Mouse (Mus musculus): Measurements from ENCODE around the gene Tmem200a. TPM values are rescaled to one million over a fixed set of nuclear protein-coding genes. Genes with fewer than 3 reads are reported as not detected.

Gene Tmem200a
- total and polyA plus RNA-seq, 3 experiments = not detected

- DNase-seq (ENCODE audit: extremely low read depth) = no peak
- Histone ChIP-seq H3K36me3 (replicated peaks in 1 of 2; ENCODE audit: control insufficient read depth in 1 of 2, insufficient read depth in 1 of 2, low read length in 1 of 2) (no peaks in the 10 kb centered on the region), H3K4me1 (ENCODE audit: control insufficient read depth in 1 of 2, insufficient read depth in 2 of 2) (no peaks in the 10 kb centered on the region), H3K27me3 (replicated peaks) (no peaks in the 10 kb centered on the region), H3K27ac (ENCODE audit: insufficient read depth, low read depth) (no peak overlapping the region), H3K9me3 (replicated peaks; ENCODE audit: low read length) (no peaks in the 10 kb centered on the region), H3K79me2 (replicated peaks; ENCODE audit: control insufficient read depth, extremely low read depth, insufficient read depth, poor library complexity, severe bottlenecking) (no peaks in the 10 kb centered on the region), H3K9ac (ENCODE audit: insufficient read depth, low read depth) (no peak overlapping the region), H3K4me2 (ENCODE audit: insufficient read depth, low read depth, poor library complexity, severe bottlenecking) (no peak overlapping the region), H3K4me3 (replicated peaks in 1 of 3; ENCODE audit: low read depth in 2 of 3, low read length in 2 of 3, poor library complexity in 1 of 3) (no peak overlapping the region)
- TF ChIP-seq JUN (IDR thresholded peaks at IDR 0.05; ENCODE audit: insufficient read depth, low read depth, low read length) (no peak), ZKSCAN1 (IDR thresholded peaks at IDR 0.05; ENCODE audit: borderline replicate concordance, low read depth, low read length) (no peak), CTCF (conservative IDR thresholded peaks at IDR 0.05 in 1 of 2, IDR thresholded peaks at IDR 0.05 in 1 of 2; ENCODE audit: low read depth in 2 of 2, low read length in 2 of 2) (no peak), NELFE (IDR thresholded peaks at IDR 0.05; ENCODE audit: low read depth, low read length) (no peak), MAZ (IDR thresholded peaks at IDR 0.05; ENCODE audit: low read depth, low read length) (no peak), TCF12 (IDR thresholded peaks at IDR 0.05; ENCODE audit: low read depth, low read length) (no peak), USF1 (IDR thresholded peaks at IDR 0.05; ENCODE audit: low read depth, low read length) (no peak), HCFC1 (IDR thresholded peaks at IDR 0.05; ENCODE audit: low read depth, low read length) (no peak), MAX (IDR thresholded peaks at IDR 0.05; ENCODE audit: low read length) (no peak), ELF1 (IDR thresholded peaks at IDR 0.05; ENCODE audit: low read depth, low read length) (no peak), IRF4 (IDR thresholded peaks at IDR 0.05; ENCODE audit: low read depth, low read length) (no peak)
- dilution Hi-C loops (cut with MboI; ENCODE audit: extremely low pct_ligation_motif_present, extremely low pct_unique_long_range_greater_than_20kb, low sequenced_read_pairs) = no loop called here
- in situ Hi-C loops (cut with MboI; ENCODE audit: low pct_ligation_motif_present, low pct_unique_long_range_greater_than_20kb, low sequenced_read_pairs) = no loop called here
Measured at GRCm38 (mm10) chr10:26051177-26051576, 27.7 kb downstream of the Tmem200a start.

GRCm38 (mm10) chr10:26034931-26035330 lies 43.9 kb downstream of the Tmem200a start:
- Histone ChIP-seq H3K4me1 (ENCODE audit: control insufficient read depth in 1 of 2, insufficient read depth in 2 of 2) (peaks cover 0 to 8% of the 10 kb centered on the region in 2 experiments; a peak in 2 of 4 replicates), H3K27ac (ENCODE audit: insufficient read depth, low read depth) (no peak overlapping the region), H3K79me2 (replicated peaks; ENCODE audit: control insufficient read depth, extremely low read depth, insufficient read depth, poor library complexity, severe bottlenecking) (no peaks in the 10 kb centered on the region), H3K9ac (ENCODE audit: insufficient read depth, low read depth) (no peak overlapping the region), H3K9me3 (replicated peaks; ENCODE audit: low read length) (no peaks in the 10 kb centered on the region), H3K4me3 (replicated peaks in 1 of 3; ENCODE audit: low read depth in 2 of 3, low read length in 2 of 3, poor library complexity in 1 of 3) (no peak overlapping the region), H3K4me2 (ENCODE audit: insufficient read depth, low read depth, poor library complexity, severe bottlenecking) (no peak overlapping the region), H3K36me3 (replicated peaks in 1 of 2; ENCODE audit: control insufficient read depth in 1 of 2, insufficient read depth in 1 of 2, low read length in 1 of 2) (no peaks in the 10 kb centered on the region), H3K27me3 (replicated peaks) (no peaks in the 10 kb centered on the region)
- TF ChIP-seq UBTF (IDR thresholded peaks at IDR 0.05; ENCODE audit: low read depth, low read length) (no peak), MXI1 (IDR thresholded peaks at IDR 0.05; ENCODE audit: low read depth, low read length) (no peak), JUN (IDR thresholded peaks at IDR 0.05; ENCODE audit: insufficient read depth, low read depth, low read length) (no peak), MAZ (IDR thresholded peaks at IDR 0.05; ENCODE audit: low read depth, low read length) (no peak), EP300 (IDR thresholded peaks at IDR 0.05; ENCODE audit: low read length) (no peak), POLR2AphosphoS2 (IDR thresholded peaks at IDR 0.05; ENCODE audit: low read depth, low read length) (no peak), ZC3H11A (IDR thresholded peaks at IDR 0.05; ENCODE audit: low read depth, low read length) (no peak), ELF1 (IDR thresholded peaks at IDR 0.05; ENCODE audit: low read depth, low read length) (no peak), BHLHE40 (IDR thresholded peaks at IDR 0.05; ENCODE audit: low read depth, low read length) (no peak), CTCF (conservative IDR thresholded peaks at IDR 0.05 in 1 of 2, IDR thresholded peaks at IDR 0.05 in 1 of 2; ENCODE audit: low read depth in 2 of 2, low read length in 2 of 2) (no peak), CHD1 (IDR thresholded peaks at IDR 0.05; ENCODE audit: low read depth, low read length) (no peak), POLR2A (IDR thresholded peaks at IDR 0.05; ENCODE audit: low read depth, low read length) (no peak), ZNF384 (IDR thresholded peaks at IDR 0.05; ENCODE audit: low read depth, low read length) (no peak), USF2 (conservative IDR thresholded peaks at IDR 0.05; ENCODE audit: low read depth, low read length) (no peak), ETS1 (conservative IDR thresholded peaks at IDR 0.05; ENCODE audit: low read depth, low read length) (no peak), E2F4 (IDR thresholded peaks at IDR 0.05; ENCODE audit: insufficient replicate concordance, low read depth, low read length) (no peak), KAT2A (IDR thresholded peaks at IDR 0.05; ENCODE audit: insufficient replicate concordance, low read length) (no peak), USF1 (IDR thresholded peaks at IDR 0.05; ENCODE audit: low read depth, low read length) (no peak)
- in situ Hi-C loops (cut with MboI; ENCODE audit: low pct_ligation_motif_present, low pct_unique_long_range_greater_than_20kb, low sequenced_read_pairs) = no loop called here
- no peak for DNase-seq (ENCODE audit: extremely low read depth)
- dilution Hi-C loops (cut with MboI; ENCODE audit: extremely low pct_ligation_motif_present, extremely low pct_unique_long_range_greater_than_20kb, low sequenced_read_pairs) = no loop called here

Measured in CH12.LX (cell line).